Comparison of ENCODE assay signal across 2 mouse cellular contexts in the genomic region with DNA sequence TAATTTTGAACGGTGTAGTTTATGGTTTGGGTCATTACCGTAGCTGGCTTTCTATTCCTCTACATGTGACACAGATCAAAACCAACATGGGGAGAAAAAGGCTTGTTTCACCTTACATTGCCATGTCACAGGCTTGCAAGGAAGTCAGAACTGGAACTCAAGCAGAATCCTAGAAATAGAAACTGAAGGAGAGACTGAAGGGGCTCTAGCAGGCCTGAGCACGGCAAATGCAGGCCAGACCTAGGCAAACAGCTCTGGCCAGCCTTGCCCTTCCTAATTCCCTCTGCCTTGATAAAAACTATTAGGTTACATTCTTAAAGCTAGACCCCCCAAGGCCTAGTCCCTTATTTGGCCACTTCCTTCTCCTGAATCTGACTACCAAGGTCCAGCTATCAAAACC.
TF ChIP-seq lines count a peak whose summit lies in the region.

No protein-coding gene starts in this region.

TF ChIP-seq in CH12.LX, 34 proteins besides CTCF, POLR2A, EP300 and RAD21:
- TF ChIP-seq SMC3 (IDR thresholded peaks at IDR 0.05; ENCODE audit: low read depth, low read length) (no peak), SIN3A (IDR thresholded peaks at IDR 0.05; ENCODE audit: low read length) (no peak), MAZ (IDR thresholded peaks at IDR 0.05; ENCODE audit: low read depth, low read length) (no peak), ETS1 (conservative IDR thresholded peaks at IDR 0.05; ENCODE audit: low read depth, low read length) (no peak), ZMIZ1 (IDR thresholded peaks at IDR 0.05; ENCODE audit: low read depth, low read length) (no peak), TCF12 (IDR thresholded peaks at IDR 0.05; ENCODE audit: low read depth, low read length) (no peak), USF2 (conservative IDR thresholded peaks at IDR 0.05; ENCODE audit: low read depth, low read length) (no peak), ZC3H11A (IDR thresholded peaks at IDR 0.05; ENCODE audit: low read depth, low read length) (no peak), ELF1 (IDR thresholded peaks at IDR 0.05; ENCODE audit: low read depth, low read length) (no peak), MEF2A (IDR thresholded peaks at IDR 0.05; ENCODE audit: borderline replicate concordance, low read depth, low read length) (no peak), ZKSCAN1 (IDR thresholded peaks at IDR 0.05; ENCODE audit: borderline replicate concordance, low read depth, low read length) (no peak), MAFK (IDR thresholded peaks at IDR 0.05; ENCODE audit: insufficient replicate concordance, low read length) (no peak), NRF1 (IDR thresholded peaks at IDR 0.05; ENCODE audit: low read depth, low read length) (no peak), BHLHE40 (IDR thresholded peaks at IDR 0.05; ENCODE audit: low read depth, low read length) (no peak), JUN (IDR thresholded peaks at IDR 0.05; ENCODE audit: insufficient read depth, low read depth, low read length) (no peak)

TF ChIP-seq in ES-E14, 5 proteins besides CTCF, POLR2A, EP300 and RAD21:
- TF ChIP-seq CHD2 (IDR thresholded peaks at IDR 0.05; ENCODE audit: low read depth, low read length), result no peak
